Mouse (Mus musculus): Measurements from ENCODE around the gene St6gal1.

DNA sequence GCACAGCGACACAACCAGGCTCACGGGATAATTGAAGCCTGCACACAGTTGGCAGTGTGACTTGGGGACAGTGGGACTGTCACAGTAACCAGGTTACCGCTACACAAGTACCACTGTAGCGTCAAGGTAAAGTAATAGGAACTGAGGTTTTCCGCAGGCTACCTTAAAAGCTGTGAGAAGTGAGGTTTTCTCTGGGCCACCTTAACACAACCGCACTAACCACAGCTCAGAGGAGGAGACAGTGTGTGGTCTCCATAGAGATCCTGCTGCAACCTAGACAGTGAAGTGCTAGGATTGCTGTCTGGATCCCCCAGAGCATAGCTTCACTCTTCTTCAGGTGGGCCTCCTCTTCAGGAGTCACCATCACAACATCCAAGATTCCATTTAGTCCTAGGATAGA, 27.7 kb upstream of the St6gal1 start:
- TF ChIP-seq CTCF (IDR thresholded peaks at IDR 0.05; ENCODE audit: insufficient read depth, low read length) (no peak), POLR2A (IDR thresholded peaks at IDR 0.05; ENCODE audit: borderline replicate concordance, extremely low read depth, low read depth, low read length) (no peak)
